ENCODE assay signal across 16 mouse cellular contexts in genomic region chr12:101980266-101980665, GRCm38 (mm10). TPM values are rescaled to one million over a fixed set of nuclear protein-coding genes. Genes with fewer than 3 reads are reported as not detected.
DNase-seq lines count a peak whose midpoint lies in the region; ATAC-seq lines count a peak whose summit lies in the region.
"Had no signal": no experiment of that assay in that cellular context is flagged by ENCODE, and none has a peak within 500 bp of the region (broad histone marks: within the 10 kb centered on the region; RNA-seq: fewer than 3 reads in every experiment).

No protein-coding gene starts in this region.

- peaks cover 49% of the 10 kb centered on the region for H3K36me3 ChIP-seq in megakaryocyte, embryonic 14.5 days (replicated peaks; ENCODE audit: low read length)

- no peaks in the 10 kb centered on the region for H3K27me3 ChIP-seq in megakaryocyte, embryonic 14.5 days (replicated peaks)
- H3K27me3 ChIP-seq: forebrain, embryonic 12.5 days; heart, embryonic 15.5 days had no signal

- H3K4me1 ChIP-seq in megakaryocyte, embryonic 14.5 days = peaks cover 62% of the 10 kb centered on the region

- no peaks in the 10 kb centered on the region for H3K9me3 ChIP-seq in megakaryocyte, embryonic 14.5 days
- H3K9me3 ChIP-seq: forebrain, embryonic 12.5 days; heart, embryonic 15.5 days had no signal

- ATAC-seq in CD4-positive, CD25-positive, alpha-beta regulatory T cell, adult 4 months = no peak
- peak; percentile 30; the same call in 1 of the 2 replicates for ATAC-seq in granulocyte monocyte progenitor cell, adult 5-6 weeks (replicated peaks; ENCODE audit: poor library complexity, severe bottlenecking)

- DNase-seq in CD4-positive, CD25-positive, alpha-beta regulatory T cell, adult 2 months (ENCODE audit: low read depth, low spot score) = peak; percentile 41
- peak; percentile 81 for DNase-seq in A20 (ENCODE audit: low read depth, low spot score)
- DNase-seq in frontal cortex, adult 2 months (ENCODE audit: extremely low spot score in 1 of 2, low spot score in 1 of 2) = no peak
- DNase-seq in ovary, postnatal 36 days (ENCODE audit: low spot score) = no peak
- no peak for DNase-seq in urinary bladder, postnatal 25 days (ENCODE audit: low spot score)
- DNase-seq: adrenal gland, postnatal 14 days; cerebellum, adult 11-12 months; embryo, embryonic 11 days; gastrocnemius, postnatal 10 days; kidney, postnatal 36 days; right cerebral cortex, adult 18-20 months had no signal

- peak overlapping the region; percentile 81 for H3K4me3 ChIP-seq in megakaryocyte, embryonic 14.5 days (replicated peaks)
- H3K4me3 ChIP-seq: forebrain, embryonic 12.5 days; heart, embryonic 15.5 days had no signal

RNA-seq across cellular contexts. Expression of gene Cpsf2, which starts 4.5 kb away (rescaled TPM):
- polyA plus RNA-seq in CD4-positive, CD25-positive, alpha-beta regulatory T cell, adult 4 months (2017; shearing (Covaris generic)) = 10 to 100 TPM; 16.2 to 19.4 TPM
- total RNA-seq in granulocyte monocyte progenitor cell, adult 5-6 weeks (2014; fragmentation: Nextera tagmentation) = 21.9 and 24.9 TPM in 2 replicates
- 55.8 and 57.1 TPM in 2 replicates for total RNA-seq in granulocyte monocyte progenitor cell, adult 5-6 weeks (2017)
- 2.3 and 4.4 TPM in 2 replicates for polyA plus RNA-seq in megakaryocyte, embryonic 14.5 days (2012; ENCODE audit: insufficient read depth, low replicate concordance)
- polyA plus RNA-seq in frontal cortex, adult 2 months (2012; rRNA removed) = 13.8 and 16.1 TPM in 2 replicates

RNA-seq across cellular contexts. Expression of gene Atxn3, which starts 22.2 kb away (rescaled TPM):
- 10 to 100 TPM; 17.7 to 18.8 TPM for polyA plus RNA-seq in CD4-positive, CD25-positive, alpha-beta regulatory T cell, adult 4 months (2017; shearing (Covaris generic))
- total RNA-seq in granulocyte monocyte progenitor cell, adult 5-6 weeks (2014; fragmentation: Nextera tagmentation) = 28.8 and 31.3 TPM in 2 replicates
- total RNA-seq in granulocyte monocyte progenitor cell, adult 5-6 weeks (2017) = 56.4 and 74.5 TPM in 2 replicates
- polyA plus RNA-seq in megakaryocyte, embryonic 14.5 days (2012; ENCODE audit: insufficient read depth, low replicate concordance) = 0.38 TPM in 1 of 2 replicates, not detected in the other
- polyA plus RNA-seq in frontal cortex, adult 2 months (2012; rRNA removed) = 21.0 and 21.5 TPM in 2 replicates

Comparison
In these comparisons a context has a peak if more than half of its experiments do, and no peak if none do; other contexts are left out.
1. DNase-seq: peak in CD4-positive, CD25-positive, alpha-beta regulatory T cell, adult 2 months (single experiment) and A20 (single experiment); none in frontal cortex, adult 2 months (0 of 2), ovary, postnatal 36 days (single experiment) and urinary bladder, postnatal 25 days (single experiment).
2. RNA of gene Atxn3, which starts 22.2 kb away (polyA plus RNA-seq): 21.0 to 21.5 TPM in frontal cortex, adult 2 months and 17.7 to 18.8 TPM in CD4-positive, CD25-positive, alpha-beta regulatory T cell, adult 4 months; 0.38 TPM in megakaryocyte, embryonic 14.5 days; every median in the first group is over 10 times any median in the second.